Mouse (Mus musculus) G1E-ER4 (cell line): ENCODE data around the gene Irx5. TPM values are rescaled to one million over a fixed set of nuclear protein-coding genes. Genes with fewer than 3 reads are reported as not detected.

Experiments used
- GATA1 ChIP-seq: IDR thresholded peaks from one replicate; pipeline ENCODE4 v1.8.0; 2012; ENCODE audit warnings: low read length, inconsistent platforms
- polyA plus RNA-seq: library from polyadenylated mRNA; stranded (reverse); fragments of >175 nt; gene quantifications from 2 replicates; pipeline ENCODE4 v1.2.3, GENCODE M21; 2012

Gene Irx5
- polyA plus RNA-seq = 0.38 and 0.43 TPM in 2 replicates

DNA sequence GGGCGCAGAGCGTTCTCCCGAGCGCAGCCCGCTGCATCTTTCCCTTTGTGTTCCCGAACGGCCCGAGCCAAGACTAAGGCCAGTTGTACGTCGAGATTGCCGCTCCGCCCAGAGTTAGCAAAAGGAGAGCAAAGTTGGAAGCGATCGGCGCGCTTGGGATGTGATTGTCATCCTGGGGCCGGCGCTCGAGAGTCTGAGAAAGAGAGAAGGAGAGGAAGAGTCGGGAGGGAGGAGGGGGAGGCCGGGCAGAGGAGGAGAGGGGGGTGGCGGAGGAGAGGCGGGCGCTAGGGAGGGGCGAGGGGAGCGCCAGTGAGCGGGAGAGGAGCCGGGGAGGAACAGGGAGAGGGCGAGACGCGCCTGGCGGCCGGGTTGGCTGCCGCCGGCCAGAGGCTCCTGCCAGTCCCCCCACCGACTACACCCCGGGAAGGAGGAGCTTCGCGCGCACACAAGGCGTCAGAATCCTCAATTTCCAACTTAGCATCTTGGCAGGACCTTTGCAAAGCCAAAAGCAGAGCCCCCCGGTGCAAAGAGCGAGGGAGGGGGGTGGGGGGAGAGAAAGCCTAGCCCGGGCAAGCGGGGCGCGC lies at the start of gene Irx5:
Gene Irx5 (plus strand): TSS at position 228 of the 584 bp plus-strand sequence.
- TF ChIP-seq GATA1 = no peak

DNA sequence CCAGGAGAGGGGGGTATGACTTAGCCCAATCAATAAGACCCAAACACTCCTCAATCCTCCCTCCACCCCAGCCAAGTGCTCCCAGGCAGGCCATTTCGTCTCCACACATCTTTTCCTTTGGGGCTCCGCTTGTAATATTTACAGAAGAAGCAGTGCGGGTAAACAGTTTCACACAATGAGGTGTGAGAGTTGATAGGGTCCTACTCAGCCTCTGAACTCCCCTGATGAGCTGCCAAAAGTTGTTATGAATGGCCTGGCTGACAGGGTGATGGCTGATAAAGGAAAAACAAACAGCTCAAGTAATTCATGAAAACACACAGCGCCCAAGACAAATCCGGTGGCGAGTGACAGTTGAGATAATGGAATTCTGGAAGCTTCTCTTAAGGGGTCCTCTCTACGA lies 45.2 kb upstream of the Irx5 start:
- no peak for TF ChIP-seq GATA1

DNA sequence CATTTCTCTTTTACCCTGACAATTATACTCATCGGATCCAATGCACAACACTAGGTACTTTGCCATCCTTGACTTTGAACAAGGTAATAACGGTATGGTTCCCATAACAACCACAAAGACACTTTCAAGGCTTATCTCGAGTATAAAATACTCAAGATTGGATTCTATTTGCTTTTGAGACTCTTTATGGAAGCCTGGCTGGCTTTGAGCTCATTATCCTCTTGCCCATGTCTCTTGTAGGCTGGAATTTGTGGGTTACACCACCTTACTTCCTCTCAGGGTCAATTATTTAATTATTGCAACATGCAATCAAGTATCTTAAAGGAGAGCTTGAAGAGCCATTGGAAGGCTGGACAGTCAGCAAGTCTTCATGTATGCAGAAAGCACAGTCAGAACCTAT lies 43.7 kb upstream of the Irx5 start:
- TF ChIP-seq GATA1 = no peak

DNA sequence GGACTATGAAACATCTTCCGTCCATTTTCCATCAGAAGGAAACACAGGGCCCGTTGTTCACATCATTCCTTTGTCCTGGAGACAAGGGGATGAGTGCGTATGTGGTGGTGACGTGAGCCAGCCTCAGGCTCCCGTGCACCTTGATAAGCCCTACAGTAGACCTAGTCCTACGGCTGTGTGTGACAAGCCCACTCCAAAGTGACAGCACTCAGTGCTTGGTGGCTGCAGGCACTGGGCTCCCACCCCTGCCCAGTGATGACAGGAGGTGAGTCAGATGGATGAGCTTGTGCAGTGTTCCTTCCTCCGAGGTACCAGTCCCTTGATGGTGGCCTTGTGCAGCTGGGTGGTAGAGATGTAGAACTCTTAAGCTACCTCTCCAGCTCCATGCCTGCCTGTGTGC lies 33.7 kb upstream of the Irx5 start:
- TF ChIP-seq GATA1 = no peak

DNA sequence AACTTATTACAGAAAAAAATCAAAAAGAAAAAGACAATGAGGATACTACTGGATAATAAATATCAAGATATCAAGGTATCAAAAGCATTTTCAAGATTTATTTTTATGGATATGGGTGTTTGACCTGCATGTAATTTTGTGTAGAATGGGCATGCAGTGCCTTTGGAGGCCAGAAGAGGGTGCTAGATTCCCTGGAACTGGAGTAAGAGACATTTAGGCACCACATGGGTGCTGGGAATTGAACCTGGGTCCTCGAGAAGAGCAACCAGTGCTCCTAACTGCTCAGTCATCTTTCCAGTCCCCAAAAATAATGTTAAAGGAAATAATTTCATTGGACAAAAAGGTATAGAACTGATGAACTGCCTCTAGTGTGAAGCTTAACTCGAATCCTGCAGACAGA lies 30.2 kb upstream of the Irx5 start:
- no peak for TF ChIP-seq GATA1

DNA sequence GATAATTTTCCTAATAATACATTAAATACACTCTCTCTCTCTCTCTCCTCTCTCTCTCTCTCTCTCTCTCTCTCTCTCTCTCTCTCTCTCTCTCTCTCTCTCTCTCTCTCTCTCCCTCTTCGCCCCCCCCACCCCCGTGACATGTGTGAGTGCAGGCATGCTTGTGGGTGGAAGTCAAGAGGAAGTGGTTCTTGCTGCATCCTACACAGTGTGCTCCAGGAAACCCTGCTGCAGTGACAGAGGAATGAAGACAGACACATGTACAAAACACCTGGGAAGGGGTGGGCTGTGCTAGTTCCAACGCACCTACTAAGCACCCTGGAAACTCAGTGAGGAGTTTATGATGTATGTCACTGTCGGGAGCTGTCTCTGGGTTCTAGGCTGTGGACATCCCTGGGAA lies 28.2 kb upstream of the Irx5 start:
- no peak for TF ChIP-seq GATA1

DNA sequence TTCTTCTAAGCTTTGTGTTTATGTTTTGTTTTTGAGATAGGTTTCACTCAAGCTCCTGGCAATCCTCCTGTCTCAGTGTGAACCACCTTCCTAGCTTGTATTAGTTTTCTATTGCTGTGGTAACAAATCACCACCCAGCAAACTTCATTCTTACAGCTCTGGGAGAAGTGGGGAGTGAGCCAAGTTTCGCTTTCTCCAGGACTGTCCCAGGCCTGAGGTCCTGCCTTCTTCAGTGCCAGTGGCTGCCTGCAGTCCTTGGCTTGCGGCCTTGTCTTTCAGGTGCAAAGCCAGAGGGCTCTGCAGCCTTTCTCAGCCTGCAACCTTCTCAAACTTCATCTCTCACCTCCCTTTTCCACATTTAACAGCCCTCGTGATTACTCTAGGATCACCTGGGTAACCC lies 25.6 kb upstream of the Irx5 start:
- TF ChIP-seq GATA1 = no peak

DNA sequence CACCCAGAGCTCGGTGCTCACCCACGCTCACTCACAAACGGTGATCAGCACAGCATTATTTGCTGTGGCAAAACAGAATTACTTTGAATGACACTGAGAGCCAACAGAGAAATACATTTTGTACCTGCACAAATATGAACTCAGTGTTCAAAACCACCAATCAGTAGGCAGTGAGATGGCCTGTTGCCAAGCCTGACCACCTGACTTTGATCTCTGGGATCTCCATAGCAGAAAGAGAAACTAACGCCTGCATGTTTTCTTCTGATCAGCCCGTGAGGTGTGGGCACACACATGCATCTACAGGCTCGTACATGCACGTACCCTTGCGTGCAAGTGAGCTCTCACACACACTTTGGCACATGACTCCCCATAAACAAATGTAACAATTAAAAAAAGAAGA lies 24.0 kb upstream of the Irx5 start:
- no peak for TF ChIP-seq GATA1

DNA sequence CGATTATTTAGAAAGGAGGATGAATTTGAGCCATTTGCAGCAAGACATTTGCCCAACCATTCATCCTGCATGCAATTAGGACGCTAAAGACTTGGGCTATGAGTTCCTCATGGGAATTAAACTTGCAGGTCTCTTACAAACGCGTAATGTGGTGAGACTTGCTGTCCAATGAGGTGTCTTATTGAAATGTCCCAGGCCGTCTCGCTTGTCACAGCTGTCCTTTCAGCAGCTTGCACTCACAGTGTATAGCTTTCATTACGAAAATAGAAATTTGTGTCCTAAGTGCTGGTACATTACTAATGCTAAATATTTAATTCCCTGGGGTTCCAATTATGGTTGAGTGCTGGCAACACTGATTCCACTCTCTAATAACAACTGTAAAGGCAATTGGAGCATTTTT lies 22.3 kb upstream of the Irx5 start:
- TF ChIP-seq GATA1 = no peak

DNA sequence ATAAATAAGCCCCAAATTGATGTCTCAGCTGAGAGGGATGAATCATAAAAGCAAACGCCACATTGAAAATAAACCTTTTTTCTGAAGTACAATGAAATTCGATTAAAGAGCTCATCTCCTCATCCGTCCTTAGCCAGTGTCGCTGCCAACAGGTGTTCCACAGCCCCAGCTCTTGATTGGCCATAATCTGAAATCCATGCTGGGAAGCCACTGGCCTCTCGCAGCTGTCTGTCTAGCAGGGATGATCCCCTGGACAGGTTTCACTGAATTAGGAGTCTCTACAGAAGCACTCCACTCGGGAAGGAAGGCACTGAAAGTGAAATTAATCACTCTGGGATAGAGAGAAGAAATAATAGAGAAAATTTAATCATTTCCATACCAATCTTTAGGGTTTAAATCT lies 21.4 kb upstream of the Irx5 start:
- TF ChIP-seq GATA1 = no peak

DNA sequence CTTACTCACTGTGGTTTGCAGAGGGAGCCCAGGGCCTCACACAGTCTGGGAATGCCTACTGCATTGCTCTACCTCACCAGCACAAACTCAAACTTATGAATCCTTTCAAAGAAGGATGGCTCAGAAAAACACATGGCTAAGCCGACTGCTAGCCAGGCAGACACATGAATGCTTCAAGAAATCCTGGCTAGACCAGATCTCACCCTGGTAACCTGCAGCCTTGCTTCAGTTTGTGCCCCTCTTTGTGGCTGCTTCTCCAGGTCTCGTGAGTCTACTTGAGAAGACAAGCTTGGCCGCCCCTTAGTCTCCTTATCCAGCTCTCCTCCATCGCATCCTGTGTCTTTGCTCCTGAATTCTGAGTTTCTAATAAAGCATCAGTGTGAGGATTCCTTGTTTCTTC lies 13.9 kb upstream of the Irx5 start:
- TF ChIP-seq GATA1 = no peak

DNA sequence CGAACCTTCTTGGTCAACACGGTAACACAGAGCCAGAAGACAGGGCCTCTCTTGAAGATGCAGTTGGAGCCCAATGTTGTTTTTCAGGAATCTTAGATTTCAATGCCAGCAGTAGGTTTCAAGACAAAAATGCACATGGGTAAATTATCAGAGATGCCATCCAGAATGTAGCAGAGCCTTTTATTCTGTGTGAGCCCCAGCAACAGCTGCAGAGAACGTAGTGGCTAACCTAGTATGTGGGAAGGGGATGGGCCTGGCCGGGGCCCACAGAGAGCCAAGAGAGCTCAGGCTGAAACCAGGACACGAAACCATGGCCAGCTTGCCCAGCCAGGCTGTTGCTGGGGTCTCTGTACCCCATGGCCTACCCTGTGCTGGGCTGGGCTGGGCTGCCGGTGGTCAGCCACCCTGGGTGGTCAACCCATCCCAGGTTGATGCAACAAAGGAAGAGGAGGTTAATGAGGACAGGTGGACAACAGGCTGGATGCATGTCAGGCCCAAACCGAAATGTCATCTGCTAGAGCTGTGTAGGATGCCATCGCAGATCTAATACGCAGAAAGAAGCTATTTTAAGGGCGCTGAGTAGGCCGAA lies 7.4 kb upstream of the Irx5 start:
- no peak for TF ChIP-seq GATA1

DNA sequence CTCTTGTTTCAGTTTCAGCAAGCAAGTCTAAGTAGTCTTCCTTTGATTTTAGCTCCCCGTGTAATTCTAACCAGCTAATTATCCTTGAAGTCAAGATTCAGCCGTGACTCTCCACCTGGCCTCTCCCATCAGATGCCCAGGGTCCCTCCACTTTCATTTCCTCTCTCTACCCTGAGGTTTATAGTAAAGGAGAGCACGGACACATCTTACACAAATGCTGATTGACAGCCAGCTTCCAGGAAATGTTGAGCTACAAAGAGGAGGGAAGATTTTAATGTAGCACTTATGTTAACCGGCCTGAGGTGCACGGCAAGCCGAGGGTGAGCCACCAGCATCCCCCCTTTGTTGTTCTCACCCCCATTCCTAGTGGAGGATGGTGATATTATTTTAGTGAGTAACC lies 4.0 kb upstream of the Irx5 start:
- no peak for TF ChIP-seq GATA1

DNA sequence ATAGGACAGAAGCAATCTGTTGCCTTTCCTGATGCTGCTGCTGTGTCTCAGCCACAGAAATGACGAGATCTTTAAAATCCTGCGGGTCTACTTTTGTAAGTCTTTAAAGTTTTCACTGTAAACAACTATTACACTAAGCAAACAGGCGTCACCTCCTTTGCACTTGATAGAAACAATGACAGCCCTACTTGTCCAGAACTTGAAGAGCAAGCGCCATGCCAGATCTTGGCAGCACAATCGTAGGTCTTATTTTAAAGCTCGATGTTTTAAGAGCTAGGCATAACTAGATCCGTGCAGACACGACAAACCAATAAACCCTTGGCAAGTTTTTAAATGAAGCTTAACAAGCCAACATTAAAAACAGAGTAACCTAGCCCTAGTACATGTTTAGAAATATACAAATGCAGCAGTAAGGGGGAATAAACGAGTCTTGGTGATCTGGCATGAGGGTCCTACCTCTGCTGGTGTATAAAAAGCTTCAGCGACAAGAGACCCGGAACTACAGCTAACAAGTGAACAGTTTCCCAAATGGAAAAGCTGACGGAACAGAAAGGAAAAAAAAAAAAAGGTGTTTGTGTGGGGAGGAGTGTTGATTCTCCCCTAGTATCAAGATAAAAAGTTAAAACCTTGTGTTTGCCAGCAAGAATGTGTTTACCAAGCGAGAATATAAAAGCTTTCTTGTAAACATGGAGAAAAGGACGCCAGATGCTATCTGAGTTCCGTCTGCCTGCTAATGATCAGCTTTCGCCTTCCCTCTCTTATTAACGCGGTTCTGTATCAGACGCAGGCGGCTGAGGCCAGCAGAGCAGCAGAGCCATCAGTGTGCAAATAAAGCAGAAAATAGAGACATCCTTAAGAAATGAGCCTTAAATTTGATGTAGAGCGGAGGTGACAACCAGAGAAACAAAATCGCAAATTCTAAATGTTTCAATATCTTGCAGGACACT lies 2.6 kb upstream of the Irx5 start:
- no peak for TF ChIP-seq GATA1

DNA sequence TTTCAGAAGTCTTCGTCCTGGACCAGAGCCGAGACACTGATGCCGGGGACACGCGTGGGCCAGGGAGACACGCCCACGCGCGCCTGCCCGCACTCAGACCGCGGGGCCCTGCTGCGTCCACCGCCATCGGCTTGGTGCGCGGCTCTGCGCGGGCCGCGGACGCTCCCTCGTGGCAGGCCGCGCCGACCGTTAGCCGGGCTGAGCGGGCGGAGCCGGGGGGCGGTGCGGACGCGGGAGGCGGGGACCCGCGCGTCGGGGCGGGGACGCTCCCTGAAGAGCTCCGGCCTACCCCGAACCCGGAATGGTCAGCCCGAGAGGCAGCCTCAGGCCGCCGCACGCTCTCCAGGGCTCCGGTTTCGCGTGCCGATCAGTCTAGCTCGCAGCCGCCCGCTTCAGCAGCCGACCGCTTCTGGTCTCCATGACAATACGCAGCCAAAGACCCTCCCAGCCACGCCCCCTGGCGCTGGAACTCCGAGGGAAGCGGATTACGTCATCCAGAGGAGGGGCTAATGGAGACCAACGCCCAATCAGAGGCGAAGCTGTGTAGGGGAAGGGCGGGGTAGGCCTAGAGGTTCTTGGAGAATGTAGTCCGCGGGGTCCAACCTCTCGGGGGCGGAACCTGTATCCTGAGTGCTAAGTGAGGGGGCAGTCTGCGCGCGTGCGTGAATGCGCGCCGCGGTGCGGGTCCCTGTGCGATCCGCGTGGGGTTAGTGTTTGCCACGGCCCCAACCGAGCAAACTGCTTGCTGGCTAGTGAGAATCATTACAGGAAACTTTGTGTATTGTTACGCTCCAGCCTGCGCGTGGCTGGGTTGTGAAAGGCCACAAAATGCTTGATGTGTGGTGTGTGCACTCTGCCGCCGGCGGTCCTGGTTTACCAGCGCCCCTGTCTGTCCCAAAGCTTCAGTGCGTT lies 1.5 kb upstream of the Irx5 start:
- TF ChIP-seq GATA1 = no peak
